26 mouse cellular contexts compared by ENCODE assay signal in the genomic region with DNA sequence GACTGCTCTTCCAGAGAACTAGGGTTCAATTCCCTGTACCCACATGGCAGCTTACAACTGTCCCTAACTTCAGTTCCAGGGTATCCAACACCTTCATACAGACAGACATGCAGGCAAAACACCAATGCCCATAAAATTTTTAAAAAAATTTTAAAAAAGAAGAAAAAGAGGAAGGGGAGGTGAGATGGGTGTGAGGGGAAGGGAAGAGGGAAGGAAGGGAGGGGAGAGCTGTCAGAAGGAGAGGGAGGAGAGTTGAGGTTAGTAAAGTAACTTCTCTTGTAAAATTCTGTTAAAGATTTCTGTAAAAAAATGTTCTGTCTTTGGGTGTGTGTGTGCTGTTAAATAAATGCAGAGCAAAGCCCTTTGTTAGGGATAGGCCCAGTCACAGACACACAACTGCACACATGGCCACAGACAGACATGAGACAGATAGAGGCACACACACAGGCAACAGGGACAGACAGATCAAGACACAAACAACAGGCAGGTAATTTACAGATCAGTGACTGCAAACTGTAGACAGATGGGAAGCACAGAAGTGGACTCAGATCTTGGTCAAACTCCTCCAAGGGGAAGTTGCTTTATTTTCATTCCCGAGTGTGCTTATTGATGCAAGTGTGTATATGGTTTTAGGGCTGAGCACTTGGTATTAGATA. TPM values are rescaled to one million over a fixed set of nuclear protein-coding genes. Genes with fewer than 3 reads are reported as not detected.
DNase-seq lines count a peak whose midpoint lies in the region; ATAC-seq and TF ChIP-seq lines count a peak whose summit lies in the region.
"Had no signal": no experiment of that assay in that cellular context is flagged by ENCODE, and none has a peak within 500 bp of the region (broad histone marks: within the 10 kb centered on the region; RNA-seq: fewer than 3 reads in every experiment).

No protein-coding gene starts in this region.

- ATAC-seq in megakaryocyte progenitor cell, adult 5-6 weeks (replicated peaks; ENCODE audit: poor library complexity) = peak; percentile 56
- ATAC-seq: forebrain, postnatal 0 days; midbrain, embryonic 16.5 days had no signal

- peaks cover 0 to 10% of the 10 kb centered on the region in 2 experiments; a peak in 2 of 4 replicates for H3K36me3 ChIP-seq in MEL (ENCODE audit: control insufficient read depth in 1 of 2, insufficient read depth in 2 of 2, low read length in 2 of 2)
- H3K36me3 ChIP-seq: embryonic facial prominence, embryonic 12.5 days; limb, embryonic 10.5 days; lung, embryonic 15.5 days; midbrain, embryonic 10.5 days had no signal

- no peaks in the 10 kb centered on the region for H3K27me3 ChIP-seq in MEL (ENCODE audit: control insufficient read depth in 1 of 2, insufficient read depth in 2 of 2, low read length in 2 of 2)
- H3K27me3 ChIP-seq: embryonic facial prominence, embryonic 12.5 days; lung, embryonic 15.5 days had no signal

- TF ChIP-seq POLR2A in MEL (IDR thresholded peaks at IDR 0.05; ENCODE audit: control insufficient read depth in 1 of 2, insufficient read depth in 1 of 2, low read depth in 1 of 2, low read length in 2 of 2, poor library complexity in 1 of 2) = no peak

- no peak for DNase-seq in layer of hippocampus, adult 2 months (ENCODE audit: low spot score in 2 of 2)
- DNase-seq in layer of hippocampus, adult 8-10 months (ENCODE audit: low spot score in 2 of 2) = no peak
- peak; percentile 25 for DNase-seq in MEL (ENCODE audit: low read depth, low spot score)
- DNase-seq in cerebellum, postnatal 14 days = no peak
- no peak for DNase-seq in right cerebral cortex, postnatal 4 days
- DNase-seq: adrenal gland, postnatal 14 days; cerebellum, adult 11 months; cerebellum, postnatal 10 days; forebrain, postnatal 0 days; heart, postnatal 10 days; kidney, adult 11 months; lung, postnatal 36 days had no signal

- H3K9me3 ChIP-seq in MEL (replicated peaks; ENCODE audit: insufficient read depth, low read length) = no peaks in the 10 kb centered on the region
- H3K9me3 ChIP-seq: embryonic facial prominence, embryonic 12.5 days; limb, embryonic 10.5 days; lung, embryonic 15.5 days; midbrain, embryonic 10.5 days had no signal

- peaks cover 0 to 11% of the 10 kb centered on the region in 2 experiments; a peak in 1 of 4 replicates for H3K4me1 ChIP-seq in MEL (ENCODE audit: control insufficient read depth in 1 of 2, insufficient read depth in 2 of 2, low read length in 2 of 2)
- peaks cover 8% of the 10 kb centered on the region; the same call in 1 of the 2 replicates for H3K4me1 ChIP-seq in brown adipose tissue, adult 24 weeks (ENCODE audit: control insufficient read depth, insufficient read depth, insufficient read length, low read length)
- H3K4me1 ChIP-seq: embryonic facial prominence, embryonic 12.5 days; limb, embryonic 10.5 days; lung, embryonic 15.5 days; midbrain, embryonic 10.5 days had no signal

- TF ChIP-seq RAD21 in MEL (IDR thresholded peaks at IDR 0.05; ENCODE audit: low read depth, low read length) = no peak

- TF ChIP-seq EP300 in MEL (IDR thresholded peaks at IDR 0.05; ENCODE audit: low read depth in 1 of 2, low read length in 2 of 2) = no peak

- H3K9ac ChIP-seq in MEL (ENCODE audit: control insufficient read depth, low read depth, low read length, poor library complexity, severe bottlenecking) = peak overlapping the region; percentile 22; the same call in 1 of the 2 replicates
- H3K9ac ChIP-seq: embryonic facial prominence, embryonic 12.5 days; forebrain, postnatal 0 days; lung, embryonic 15.5 days had no signal

- H3K79me2 ChIP-seq in MEL (ENCODE audit: control insufficient read depth, insufficient read depth, low read length, poor library complexity) = no peaks in the 10 kb centered on the region

- no peak overlapping the region for H3K4me3 ChIP-seq in layer of hippocampus, adult 2 months
- H3K4me3 ChIP-seq in MEL (ENCODE audit: control insufficient read depth in 1 of 2, insufficient read depth in 1 of 2, low read depth in 2 of 2, low read length in 2 of 2) = no peak overlapping the region
- H3K4me3 ChIP-seq in brown adipose tissue, adult 24 weeks (ENCODE audit: insufficient read depth, low read depth, low read length) = no peak overlapping the region
- H3K4me3 ChIP-seq: embryonic facial prominence, embryonic 12.5 days; limb, embryonic 10.5 days; lung, embryonic 15.5 days; midbrain, embryonic 10.5 days; myocyte had no signal

- H3K27ac ChIP-seq in layer of hippocampus, adult 2 months = peak overlapping the region; percentile 44; the same call in 1 of the 2 replicates
- peak overlapping the region; percentile 28; the same call in 1 of the 2 replicates for H3K27ac ChIP-seq in MEL (ENCODE audit: control insufficient read depth, low read depth, low read length)
- H3K27ac ChIP-seq in brown adipose tissue, adult 24 weeks (replicated peaks; ENCODE audit: low read depth, low read length) = peak overlapping the region; percentile 80
- H3K27ac ChIP-seq: embryonic facial prominence, embryonic 12.5 days; limb, embryonic 10.5 days; lung, embryonic 15.5 days; midbrain, embryonic 10.5 days had no signal

- no peak for TF ChIP-seq CTCF in layer of hippocampus, adult 2 months (conservative IDR thresholded peaks at IDR 0.05)
- TF ChIP-seq CTCF in MEL (IDR thresholded peaks at IDR 0.05 in 2 of 3, conservative IDR thresholded peaks at IDR 0.05 in 1 of 3; ENCODE audit: control insufficient read depth in 1 of 3, insufficient read depth in 1 of 3, low read depth in 2 of 3, low read length in 3 of 3, poor library complexity in 1 of 3, severe bottlenecking in 1 of 3) = no peak

TF ChIP-seq in MEL, 35 proteins besides CTCF, POLR2A, EP300 and RAD21:
- no peak for TF ChIP-seq HCFC1 (IDR thresholded peaks at IDR 0.05; ENCODE audit: low read depth, low read length)
- no peak for TF ChIP-seq TBP (IDR thresholded peaks at IDR 0.05; ENCODE audit: low read depth, low read length)
- no peak for TF ChIP-seq TAL1 (IDR thresholded peaks at IDR 0.05; ENCODE audit: low read length)
- TF ChIP-seq CHD2 (IDR thresholded peaks at IDR 0.05; ENCODE audit: low read length) = no peak
- no peak for TF ChIP-seq MYC (IDR thresholded peaks at IDR 0.05; ENCODE audit: low read depth, low read length)
- TF ChIP-seq MXI1 (IDR thresholded peaks at IDR 0.05; ENCODE audit: low read depth, low read length) = no peak
- TF ChIP-seq ETS1 (IDR thresholded peaks at IDR 0.05; ENCODE audit: low read depth, low read length) = no peak
- no peak for TF ChIP-seq GABPA (IDR thresholded peaks at IDR 0.05; ENCODE audit: low read depth, low read length)
- no peak for TF ChIP-seq NELFE (IDR thresholded peaks at IDR 0.05; ENCODE audit: low read depth, low read length)
- no peak for TF ChIP-seq JUND (IDR thresholded peaks at IDR 0.05; ENCODE audit: low read depth, low read length)
- no peak for TF ChIP-seq ZNF384 (IDR thresholded peaks at IDR 0.05; ENCODE audit: low read depth, low read length)
- TF ChIP-seq MAFK (IDR thresholded peaks at IDR 0.05; ENCODE audit: borderline replicate concordance, low read depth, low read length) = no peak
TF ChIP-seq in MEL: peak in this region for 0.

RNA-seq across cellular contexts. Expression of gene Adipoq, which starts 35.7 kb away (rescaled TPM):
- total RNA-seq in layer of hippocampus, adult 2 months (2021) = not detected
- total RNA-seq in layer of hippocampus, adult 8-10 months (2022) = not detected
- not detected in 2 replicates for total RNA-seq in MEL (2012; rRNA removed)
- not detected for polyA plus RNA-seq in MEL (2012; ENCODE audit: insufficient read depth in 1 of 2, insufficient read length in 2 of 2, low read depth in 1 of 2, low replicate concordance in 2 of 2, missing spikeins in 1 of 2)
- polyA plus RNA-seq in brown adipose tissue, adult 24 weeks (2012; ENCODE audit: insufficient read depth, insufficient read length, missing spikeins) = 1,590 and 1,771 TPM in 2 replicates
- total RNA-seq in megakaryocyte progenitor cell, adult 5-6 weeks (2015) = not detected in 2 replicates
- not detected in 2 replicates for total RNA-seq in megakaryocyte progenitor cell, adult 5-6 weeks (2017)
- total RNA-seq: layer of hippocampus, postnatal 14 days had no signal
- polyA plus RNA-seq: C2C12; embryonic facial prominence, embryonic 12.5 days; forebrain, embryonic 11.5 days; forebrain, postnatal 0 days; hindbrain, embryonic 11.5 days; limb, embryonic 10.5 days; liver, adult 2 months; midbrain, embryonic 10.5 days; midbrain, embryonic 16.5 days; myocyte; neural tube, embryonic 14.5 days had no signal

RNA-seq across cellular contexts. Expression of gene St6gal1, which starts 42.5 kb away (rescaled TPM):
- 10 to 100 TPM; 15.2 to 17.3 TPM for total RNA-seq in layer of hippocampus, adult 2 months (2021)
- 10 to 100 TPM; 14.0 to 22.7 (median 17.8) TPM for total RNA-seq in layer of hippocampus, adult 8-10 months (2022)
- not detected in 2 replicates for total RNA-seq in MEL (2012; rRNA removed)
- polyA plus RNA-seq in MEL (2012; ENCODE audit: insufficient read depth in 1 of 2, insufficient read length in 2 of 2, low read depth in 1 of 2, low replicate concordance in 2 of 2, missing spikeins in 1 of 2) = not detected
- 7.3 and 8.6 TPM in 2 replicates for polyA plus RNA-seq in brown adipose tissue, adult 24 weeks (2012; ENCODE audit: insufficient read depth, insufficient read length, missing spikeins)
- 0.05 and 0.37 TPM in 2 replicates for total RNA-seq in megakaryocyte progenitor cell, adult 5-6 weeks (2015)
- total RNA-seq in megakaryocyte progenitor cell, adult 5-6 weeks (2017) = 0.03 and 1.2 TPM in 2 replicates

RNA-seq across cellular contexts. Expression of gene Rfc4, which starts 54.5 kb away (rescaled TPM):
- 1 to 10 TPM; 4.8 to 5.3 TPM for total RNA-seq in layer of hippocampus, adult 2 months (2021)
- 1 to 10 TPM; 2.8 to 5.5 (median 4.3) TPM for total RNA-seq in layer of hippocampus, adult 8-10 months (2022)
- total RNA-seq in MEL (2012; rRNA removed) = 77.9 and 93.2 TPM in 2 replicates
- 10 to 100 TPM in 1 of 2 experiments, not detected in 1; 52.1 TPM for polyA plus RNA-seq in MEL (2012; ENCODE audit: insufficient read depth in 1 of 2, insufficient read length in 2 of 2, low read depth in 1 of 2, low replicate concordance in 2 of 2, missing spikeins in 1 of 2)
- polyA plus RNA-seq in brown adipose tissue, adult 24 weeks (2012; ENCODE audit: insufficient read depth, insufficient read length, missing spikeins) = 13.8 and 15.6 TPM in 2 replicates
- 195 and 224 TPM in 2 replicates for total RNA-seq in megakaryocyte progenitor cell, adult 5-6 weeks (2015)
- 72.3 and 90.3 TPM in 2 replicates for total RNA-seq in megakaryocyte progenitor cell, adult 5-6 weeks (2017)
- polyA plus RNA-seq: liver, adult 2 months had no signal

Comparison
In these comparisons a context has a peak if more than half of its experiments do, and no peak if none do; other contexts are left out.
1. H3K27ac ChIP-seq: peak in every context shown above with its lines; median percentile 80 in brown adipose tissue, adult 24 weeks; 44 in layer of hippocampus, adult 2 months; 28 in MEL.
2. RNA of gene St6gal1, which starts 42.5 kb away (total RNA-seq): 14.0 to 22.7 TPM in layer of hippocampus, adult 8-10 months and 15.2 to 17.3 TPM in layer of hippocampus, adult 2 months; 0.03 to 1.2 TPM in megakaryocyte progenitor cell, adult 5-6 weeks and not detected in MEL; every median in the first group is over 4 times any median in the second.
3. RNA of gene Rfc4, which starts 54.5 kb away (total RNA-seq): 72.3 to 224 TPM in megakaryocyte progenitor cell, adult 5-6 weeks and 77.9 to 93.2 TPM in MEL; 4.8 to 5.3 TPM in layer of hippocampus, adult 2 months and 2.8 to 5.5 TPM in layer of hippocampus, adult 8-10 months; every median in the first group is over 10 times any median in the second.